Mouse (Mus musculus) cerebellum, adult 9-11 months (tissue): Measurements from ENCODE around the gene Slc4a1.
A peak's percentile ranks its signal among the peaks of the same experiment; 100 is the strongest.

ENCODE experiments used
- DNase-seq: peaks from one replicate; pipeline ENCODE4 v3.0.0; 2022

Gene Slc4a1

DNA sequence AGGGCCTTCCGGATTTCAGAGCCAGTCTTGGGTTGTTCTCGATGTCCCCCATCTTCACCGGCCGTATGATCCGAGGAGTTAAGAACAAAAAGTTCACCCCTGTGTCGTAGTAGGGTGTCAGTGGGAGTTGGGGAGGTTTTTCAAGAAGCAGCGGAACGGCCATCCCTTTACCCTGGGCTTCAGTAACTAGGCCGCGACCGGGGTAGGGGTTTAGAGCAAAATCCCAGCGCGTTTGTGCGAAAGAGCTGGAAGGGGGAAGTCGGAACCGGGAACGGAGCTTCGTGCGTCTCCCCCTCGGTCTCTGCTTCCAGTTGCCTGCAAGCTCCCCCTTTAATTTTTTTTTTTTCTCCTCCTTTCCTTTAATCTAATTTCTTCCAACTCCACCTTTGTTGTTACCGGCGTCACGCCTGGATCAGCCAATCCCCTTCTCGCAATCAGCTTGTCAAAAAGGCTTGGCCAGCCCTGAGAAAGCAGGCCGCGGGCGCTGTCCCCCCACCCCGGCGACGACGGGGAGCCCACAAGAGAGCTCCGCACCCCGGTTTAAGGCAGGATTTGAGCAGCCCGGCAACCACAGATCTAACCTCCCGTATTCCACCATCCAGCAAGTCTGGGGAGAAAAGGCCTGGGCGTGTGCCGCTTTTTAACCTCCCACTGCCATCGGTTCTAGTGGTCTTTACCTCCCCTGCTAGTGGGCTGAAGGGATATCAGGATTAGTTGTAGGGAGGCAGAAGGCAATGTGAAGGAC, 45.9 kb downstream of the Slc4a1 start:
- DNase-seq, result peak; percentile 95

DNA sequence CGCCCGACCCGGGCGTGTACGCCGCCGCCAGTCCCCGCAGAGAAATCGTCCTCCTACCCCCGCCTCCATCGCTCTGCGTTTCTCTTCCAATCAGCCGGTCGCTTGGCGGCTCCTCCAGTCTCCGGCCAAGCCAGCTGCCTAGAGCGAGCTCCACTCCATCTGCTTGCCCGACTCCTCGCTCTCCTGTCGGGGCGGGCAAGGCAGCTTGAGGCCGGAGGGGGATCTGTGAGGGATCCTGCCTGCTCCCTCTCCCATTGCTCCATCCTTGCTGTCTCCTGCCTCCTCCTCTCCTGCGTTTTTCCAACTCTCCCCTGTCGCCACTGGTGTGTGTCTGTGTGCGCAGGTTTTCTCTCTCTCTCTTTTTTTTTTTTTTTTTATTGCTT, 46.6 kb downstream of the Slc4a1 start, which contains the start of gene Ubtf:
TSS of gene Ubtf (minus strand) at position 333 of the 383 bp plus-strand sequence.
- peak; percentile 96 for DNase-seq

DNA sequence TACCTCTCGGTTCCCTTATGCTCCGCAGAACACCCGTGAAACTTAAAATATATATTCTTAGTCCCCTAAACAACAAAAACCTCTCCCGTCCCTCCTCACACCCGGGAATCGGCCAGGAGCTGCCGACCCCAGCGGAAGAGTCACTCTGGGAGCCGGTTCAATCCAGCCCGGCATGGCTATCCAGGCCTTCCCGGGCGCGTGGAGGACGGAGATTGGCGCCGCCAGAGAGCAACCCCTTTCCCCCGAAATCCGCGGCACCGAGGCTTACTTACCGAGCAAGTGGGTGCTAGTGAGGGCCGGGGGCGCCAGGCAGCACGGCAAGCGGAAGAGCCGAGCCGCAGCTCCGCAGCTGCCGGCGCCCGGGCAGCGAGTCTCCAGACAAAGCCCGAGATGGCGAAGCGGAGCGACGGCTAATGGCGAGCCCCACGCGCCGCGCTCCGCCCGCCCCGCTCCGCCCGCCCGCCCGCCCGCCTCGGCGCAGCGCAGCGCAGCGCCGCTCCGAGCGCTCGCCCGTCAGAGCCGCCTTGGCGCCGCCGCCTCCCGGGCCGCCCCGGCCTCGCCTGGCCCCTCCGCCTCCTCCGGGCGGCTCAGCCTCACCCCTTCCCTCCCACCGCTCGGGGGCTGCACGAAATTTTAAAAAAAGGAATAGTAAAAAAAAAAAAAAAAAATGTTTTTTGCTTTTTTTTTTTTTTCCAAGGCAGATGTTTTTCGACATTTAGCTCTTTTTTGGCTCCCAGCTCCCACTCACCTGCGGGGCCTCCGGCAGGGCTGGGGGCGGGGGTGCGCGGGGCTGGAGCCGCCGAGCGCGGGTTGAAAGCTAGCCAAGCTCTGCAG, 47.2 kb downstream of the Slc4a1 start:
- DNase-seq, result peak; percentile 69

DNA sequence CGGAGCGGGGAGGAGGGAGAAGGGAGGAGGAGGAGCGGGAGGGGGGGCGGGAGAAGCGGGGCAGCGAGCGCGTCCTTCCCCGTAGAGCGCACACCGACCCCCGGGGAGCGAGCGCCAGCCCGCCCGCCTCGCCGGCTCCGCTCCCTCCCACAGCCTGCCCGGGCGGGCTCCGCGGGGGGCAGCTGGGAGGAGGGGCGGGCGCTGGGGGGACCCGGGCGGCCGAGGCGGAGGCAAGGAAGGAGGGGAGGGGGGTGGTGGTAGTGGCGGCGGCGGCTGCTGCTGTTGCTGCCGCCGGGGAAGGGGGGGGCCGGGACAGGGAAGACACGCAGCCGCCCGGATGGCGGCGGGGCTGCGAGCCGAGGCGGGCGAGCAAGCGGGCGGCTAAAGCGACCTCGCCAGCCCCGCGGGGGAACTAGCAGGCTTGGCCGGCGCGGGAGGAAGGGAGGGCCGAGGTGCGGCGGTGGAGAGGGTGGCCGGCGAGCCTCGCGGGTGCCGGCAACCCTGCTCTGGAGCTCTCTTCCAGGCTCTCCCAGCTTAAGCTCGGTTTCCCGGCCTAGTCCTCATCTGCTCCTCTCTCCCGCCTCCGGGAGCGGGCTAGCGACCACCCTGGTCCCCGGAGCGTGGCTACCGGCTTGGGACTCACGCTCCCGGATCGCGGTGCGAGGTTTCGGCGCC, 48.0 kb downstream of the Slc4a1 start:
- DNase-seq, result peak; percentile 80

DNA sequence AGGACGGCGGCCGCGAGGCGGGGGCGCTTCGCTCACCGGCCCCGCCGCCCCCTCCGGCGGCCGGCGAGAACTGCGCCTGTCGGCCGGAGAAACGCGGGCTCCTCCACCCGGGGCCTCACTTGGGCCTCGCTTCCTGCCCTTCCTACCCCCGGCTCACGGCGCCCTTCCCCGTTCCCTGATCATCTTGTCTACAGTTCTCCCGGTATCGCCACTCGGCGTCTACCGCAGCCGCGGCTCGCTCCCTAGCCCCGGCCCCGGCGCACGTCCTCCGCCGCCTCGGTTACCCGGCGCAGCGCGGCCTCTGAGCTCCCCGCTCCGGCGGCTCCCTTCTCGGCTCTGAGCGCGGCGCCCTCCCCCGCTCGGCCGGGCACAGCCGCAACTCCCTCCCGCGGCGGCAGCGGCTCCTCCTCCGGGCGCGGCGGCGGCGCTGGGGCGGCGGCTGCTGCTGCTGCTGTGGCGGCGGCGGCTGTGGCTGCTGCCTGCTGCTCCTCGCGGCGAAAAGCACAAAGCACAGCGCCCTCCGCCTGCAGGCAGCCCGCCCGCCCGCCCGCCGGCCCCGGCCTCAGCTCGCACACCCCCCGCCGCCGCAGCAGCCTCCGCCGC, 48.6 kb downstream of the Slc4a1 start:
- peak; percentile 79 for DNase-seq

DNA sequence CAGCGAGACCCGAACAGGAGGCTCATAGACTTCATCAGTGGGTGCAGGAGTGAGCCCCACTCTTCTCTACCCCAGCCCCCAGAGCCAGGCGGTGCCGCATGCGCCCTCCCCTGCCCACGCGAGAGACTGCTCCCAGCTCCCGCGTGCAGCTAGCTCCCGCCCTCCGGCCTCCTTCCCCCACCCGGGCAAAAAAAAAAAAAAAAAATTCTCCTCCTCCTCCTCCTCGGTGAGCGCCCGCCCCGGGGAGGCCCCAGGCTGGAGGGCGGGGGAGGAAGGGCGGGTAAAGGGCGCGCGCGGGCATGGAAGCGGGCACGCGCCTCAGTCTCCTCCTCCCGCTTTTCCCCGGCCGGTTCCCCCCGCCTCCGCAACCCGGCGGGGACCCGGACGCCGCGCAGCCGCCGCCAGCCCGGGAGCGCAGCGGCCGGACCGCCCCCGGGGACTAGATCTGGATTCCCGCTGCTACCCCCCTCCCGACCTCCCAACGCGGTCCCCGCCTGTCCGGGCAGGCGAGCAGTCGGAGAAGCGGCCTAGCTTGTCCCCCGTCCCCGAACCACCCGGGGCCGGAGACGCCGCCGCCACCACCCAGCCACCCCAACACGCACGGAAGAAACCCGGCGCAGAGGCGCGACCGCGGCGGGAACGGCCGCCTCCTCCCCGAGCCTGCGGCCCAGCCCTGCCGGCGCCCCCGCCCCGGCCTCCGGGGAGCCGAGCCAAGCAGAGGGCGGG, 49.3 kb downstream of the Slc4a1 start:
- DNase-seq, result peak; percentile 92

DNA sequence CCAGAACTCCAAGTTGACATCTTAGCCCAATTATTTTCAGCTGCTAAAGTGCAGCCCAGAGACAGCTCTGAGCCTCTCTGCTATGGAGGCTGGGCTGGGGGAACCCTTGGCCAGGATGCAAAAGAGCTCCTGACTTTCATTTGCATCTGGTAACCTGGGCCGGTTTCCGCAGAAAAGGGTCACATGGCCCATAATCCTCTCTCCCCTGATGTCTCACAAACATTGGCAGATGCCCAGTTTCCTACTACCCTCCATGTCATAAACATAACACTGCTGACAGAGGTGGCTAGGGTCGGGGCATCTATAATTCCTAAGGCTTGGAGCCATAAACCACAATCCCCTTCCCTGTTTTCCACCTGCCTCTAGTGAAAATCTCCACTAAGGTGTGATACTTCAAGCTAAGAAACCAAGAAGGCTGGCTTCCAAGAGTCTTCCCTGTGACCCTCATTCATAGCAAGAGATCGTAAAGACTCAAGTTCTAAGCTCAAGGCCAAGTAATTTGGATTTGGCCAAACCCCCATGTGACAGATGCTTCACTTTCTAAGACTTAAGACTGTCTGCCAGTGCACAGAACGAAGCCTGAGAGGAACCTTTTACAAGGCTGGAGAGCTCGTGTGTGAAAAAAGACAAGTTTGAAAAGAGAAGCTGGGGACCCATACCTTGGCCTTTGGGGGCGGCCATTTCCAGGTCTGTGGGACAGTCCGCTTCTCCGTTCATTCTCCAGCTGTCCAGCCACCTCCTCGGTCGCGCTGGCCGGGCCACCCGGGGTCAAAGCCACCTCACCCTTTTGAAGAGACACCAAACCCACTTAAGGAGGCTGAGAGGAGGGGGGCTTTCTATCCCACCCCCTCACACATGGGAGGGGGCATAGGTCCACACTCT, 50.1 kb downstream of the Slc4a1 start:
- DNase-seq, result peak; percentile 71

DNA sequence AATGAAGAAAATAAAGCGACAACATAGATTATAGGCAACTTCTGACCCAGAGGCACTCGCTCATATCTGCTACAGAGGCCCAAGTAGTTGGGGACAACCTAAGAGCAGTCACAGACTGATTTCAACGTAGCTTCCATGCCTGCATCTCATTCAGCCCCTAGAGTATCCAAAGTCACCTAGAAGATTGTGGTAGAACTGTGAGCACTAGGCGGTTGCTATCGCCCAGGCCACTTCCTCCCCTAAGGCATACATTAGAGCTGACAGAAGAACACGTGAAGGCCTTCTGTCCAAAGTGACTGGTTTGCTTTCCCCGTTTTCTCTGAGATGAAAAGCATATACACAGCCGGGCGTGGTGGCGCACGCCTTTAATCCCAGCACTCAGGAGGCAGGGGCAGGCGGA, 51.7 kb downstream of the Slc4a1 start:
- DNase-seq, result peak; percentile 31

DNA sequence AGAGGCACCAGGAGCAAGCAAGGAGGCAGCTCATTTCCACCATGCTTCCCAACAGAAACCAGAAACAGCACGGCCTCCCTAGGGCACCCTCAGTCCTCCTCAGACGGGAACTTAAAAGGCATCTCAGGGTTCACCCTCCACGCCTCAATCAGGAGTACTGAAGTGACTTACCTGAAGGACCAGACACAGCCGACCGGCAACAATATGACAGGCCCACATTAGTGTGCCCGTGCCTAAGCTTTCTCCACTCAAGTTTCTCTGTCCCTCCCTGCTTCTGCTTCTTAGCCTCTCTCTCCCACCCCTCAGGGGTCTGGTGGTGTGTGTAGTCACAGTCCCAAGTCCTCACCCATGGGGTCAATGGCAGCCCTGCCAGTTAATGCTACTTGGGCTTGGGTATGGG, 53.4 kb downstream of the Slc4a1 start:
- no peak for DNase-seq

DNA sequence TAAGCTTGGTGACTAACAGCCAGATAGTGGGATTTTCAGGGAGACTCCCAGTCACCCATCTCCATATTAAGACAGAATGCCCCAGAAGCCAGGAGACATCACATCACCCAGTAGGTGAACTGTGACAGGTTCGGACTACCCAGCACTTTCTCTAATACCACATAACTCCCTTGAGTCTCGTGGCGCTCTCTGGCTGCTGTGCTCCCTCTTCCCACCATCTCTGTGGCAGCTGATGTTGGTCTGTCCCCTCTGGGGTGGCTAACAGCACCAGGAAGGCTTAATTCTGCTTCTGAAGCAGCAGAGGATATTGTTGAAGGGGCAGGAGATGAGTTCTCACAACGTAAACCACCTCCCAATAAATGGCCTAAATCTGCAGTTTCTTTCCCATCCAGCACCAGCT, 54.0 kb downstream of the Slc4a1 start:
- DNase-seq, result no peak

DNA sequence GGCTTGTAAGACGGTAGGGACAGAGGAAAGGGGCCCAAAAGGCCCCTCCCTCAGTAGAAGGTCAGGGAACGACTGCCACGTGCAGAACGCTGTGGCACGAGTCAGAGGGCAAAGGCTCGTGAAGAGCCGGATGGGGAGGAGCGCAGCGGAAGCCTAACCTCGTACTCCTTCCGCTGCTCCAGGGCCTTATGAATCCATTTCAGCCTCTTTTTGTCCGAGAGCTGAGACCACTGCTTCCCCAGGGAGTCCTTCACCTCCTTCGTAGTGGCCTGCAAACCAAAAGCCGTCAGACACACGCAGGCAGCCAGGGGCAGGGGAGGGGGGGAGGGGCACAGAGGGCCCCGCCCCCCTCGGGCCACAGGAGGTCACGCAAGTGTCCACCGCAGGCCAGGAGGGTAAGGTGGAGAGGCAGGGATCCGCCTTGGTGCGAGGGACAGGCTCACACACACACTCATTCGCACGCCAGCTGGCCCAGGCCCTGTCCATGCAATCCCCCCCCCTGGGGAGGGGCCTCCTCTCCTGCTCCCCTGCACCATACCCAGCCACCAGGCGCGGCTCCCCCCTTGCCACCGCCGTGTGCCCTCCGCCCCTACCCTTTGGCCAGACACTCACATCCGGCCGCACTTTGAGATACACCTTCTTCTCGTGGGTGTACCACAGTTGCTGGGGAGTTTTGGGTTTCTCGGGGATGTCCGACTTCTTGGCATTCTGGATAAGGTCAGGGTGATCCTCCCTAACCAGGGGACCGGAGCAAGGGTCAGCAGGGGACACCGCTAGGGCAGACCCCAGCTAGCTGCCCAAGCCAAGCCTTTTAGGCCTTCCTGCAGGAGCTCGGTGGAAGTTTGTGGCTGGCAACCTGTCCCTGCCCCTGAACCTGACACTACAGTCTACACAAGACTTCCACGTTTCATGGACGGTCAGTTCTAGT, 55.0 kb downstream of the Slc4a1 start:
- DNase-seq, result peak; percentile 61

DNA sequence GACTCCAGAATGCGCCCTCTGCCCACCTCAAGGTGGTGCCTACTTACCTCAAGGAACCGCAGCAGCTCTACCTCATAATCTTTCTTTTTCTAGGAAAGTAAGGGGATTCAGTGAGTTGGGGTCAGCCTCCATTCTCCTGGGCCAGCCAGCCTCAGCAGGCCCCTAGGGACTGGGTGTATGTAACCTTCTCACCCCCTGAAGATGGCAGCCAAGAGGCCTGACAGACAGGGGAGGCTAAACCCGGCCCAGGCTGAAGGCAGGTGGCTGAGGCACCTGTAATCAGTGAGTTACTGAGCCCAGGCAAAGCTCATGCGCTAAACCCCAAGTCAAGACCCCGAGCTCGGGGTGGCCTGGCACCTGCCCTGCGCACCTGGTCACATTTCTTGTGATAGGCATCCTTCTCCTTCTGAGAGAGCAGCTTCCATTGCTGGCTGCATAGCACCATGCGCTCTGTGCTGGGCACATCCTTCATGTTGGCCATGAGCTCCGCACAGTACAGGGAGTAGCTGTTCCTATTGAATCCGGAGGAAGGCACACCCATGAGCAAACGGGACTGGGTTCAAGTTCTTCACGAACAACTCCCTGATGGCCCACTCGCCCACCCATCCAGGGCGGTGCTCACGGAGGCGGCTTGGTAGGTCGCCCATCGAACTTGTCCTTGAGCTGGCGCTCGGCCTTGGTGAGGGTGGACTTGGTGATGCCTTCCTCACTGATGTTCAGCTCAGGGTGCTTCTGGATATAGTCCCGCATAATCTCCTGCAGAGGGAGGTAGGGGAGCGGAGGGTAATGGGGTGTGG, 56.0 kb downstream of the Slc4a1 start:
- DNase-seq, result peak; percentile 64

DNA sequence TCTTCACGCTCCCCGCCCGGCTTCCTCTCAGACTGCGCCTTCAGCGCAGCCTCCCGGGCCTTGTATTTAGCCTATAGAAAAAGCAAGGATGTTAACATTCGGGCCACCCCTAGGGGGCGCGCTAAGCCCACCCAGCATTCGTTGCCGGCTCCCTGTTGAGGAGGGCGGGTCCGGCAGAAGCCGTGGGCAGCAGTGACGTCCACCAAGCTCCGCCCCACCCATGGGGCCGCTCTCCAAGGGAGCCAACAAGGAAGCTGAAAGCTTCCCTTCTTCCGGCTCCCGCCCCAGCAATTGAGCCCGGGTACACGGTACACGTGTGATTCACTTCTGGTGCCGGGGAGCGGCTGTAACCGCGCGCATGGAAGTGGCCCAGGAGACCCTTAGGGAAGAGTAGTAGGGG, 57.0 kb downstream of the Slc4a1 start:
- peak; percentile 94 for DNase-seq

DNA sequence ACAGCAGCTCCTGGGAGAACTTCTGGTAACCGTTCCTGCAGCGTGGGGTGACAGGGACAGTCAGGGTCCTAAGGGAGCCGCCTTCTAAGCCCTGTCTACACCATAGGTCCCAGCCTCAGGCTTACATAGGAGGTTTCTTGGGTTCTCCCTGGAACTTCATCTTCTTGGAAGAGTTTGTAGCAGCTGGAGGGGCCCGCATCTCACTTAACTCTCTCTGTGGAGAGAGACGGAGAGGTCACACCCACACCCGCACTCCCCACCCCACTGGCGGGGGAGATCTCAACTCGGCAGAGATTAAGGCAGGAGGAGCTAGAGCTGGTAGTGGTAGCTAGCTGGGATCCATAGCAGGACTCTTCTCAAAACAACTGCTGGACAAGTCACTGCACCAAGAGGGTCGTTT, 57.9 kb downstream of the Slc4a1 start:
- DNase-seq, result no peak

DNA sequence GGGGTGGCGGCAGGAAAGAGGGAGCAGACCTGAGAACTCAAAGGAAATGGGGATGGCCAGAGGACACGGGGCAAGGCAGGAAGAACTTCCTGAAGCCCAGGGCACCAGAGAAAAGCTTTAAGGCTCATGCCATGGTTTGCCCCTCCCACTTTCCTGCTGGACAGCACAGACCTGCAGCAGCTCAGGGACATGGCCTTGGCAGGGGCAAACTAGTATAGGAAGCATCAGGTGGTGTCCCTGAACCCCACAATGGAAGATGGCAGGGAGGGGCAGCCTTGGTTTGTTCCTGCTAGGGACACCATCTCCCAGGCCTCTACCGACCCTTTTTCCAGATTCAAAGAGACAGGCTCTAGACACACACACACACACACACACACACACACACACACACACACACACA, 60.6 kb downstream of the Slc4a1 start:
- DNase-seq, result no peak

DNA sequence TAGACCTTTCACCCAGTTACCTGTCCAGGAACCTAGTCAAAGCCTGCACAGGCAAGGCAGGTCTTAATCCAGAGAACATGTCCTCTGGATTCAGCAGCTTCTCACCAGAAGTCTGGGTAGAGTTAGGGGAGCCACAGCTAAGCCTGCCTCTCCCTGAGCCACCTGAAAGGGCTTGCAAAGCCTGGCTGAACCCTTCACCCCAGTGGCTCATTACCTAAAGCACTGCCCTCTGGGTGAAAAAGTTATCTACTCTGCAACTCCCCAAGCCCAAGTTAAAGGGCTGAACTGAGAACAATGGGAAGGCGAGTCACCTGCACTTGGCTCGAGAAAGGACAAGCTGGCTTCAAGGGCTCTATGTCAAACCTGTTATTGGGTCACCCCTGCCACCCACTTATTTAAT, 61.9 kb downstream of the Slc4a1 start:
- DNase-seq, result no peak

DNA sequence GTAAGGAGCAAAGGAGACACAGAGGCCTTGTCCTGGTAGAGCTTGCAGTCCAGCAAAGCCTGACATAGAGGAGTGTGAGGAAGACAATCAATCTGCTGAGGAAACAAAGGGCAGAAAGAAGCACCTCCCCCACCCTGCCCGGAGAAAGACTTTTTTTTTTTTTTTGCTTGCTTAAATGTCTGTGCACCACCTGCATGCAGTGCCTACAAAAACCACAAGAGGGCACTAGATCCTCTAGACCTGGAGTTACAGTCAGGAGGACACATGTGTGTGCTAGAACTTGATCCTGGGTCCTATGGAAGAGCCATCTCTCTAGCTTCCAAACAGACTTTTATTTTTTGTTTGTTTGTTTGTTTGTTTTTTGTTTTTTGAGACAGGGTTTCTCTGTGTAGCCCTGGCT, 66.2 kb downstream of the Slc4a1 start:
- peak; percentile 60 for DNase-seq
